Mouse (Mus musculus) frontal cortex, postnatal 14 days (tissue): ENCODE data around the gene Gsap.
"Not testable (repeated sequence)": the region's sequence is repeated elsewhere in the genome, so short reads cannot be mapped to it uniquely, and the experiment has no call there.

Experiments used
- DNase-seq, 2 experiments: peaks; one replicate each; pipeline ENCODE4 v3.0.0; 2022; ENCODE audit warnings: low spot score in 2 of 2

The Gsap gene

DNA sequence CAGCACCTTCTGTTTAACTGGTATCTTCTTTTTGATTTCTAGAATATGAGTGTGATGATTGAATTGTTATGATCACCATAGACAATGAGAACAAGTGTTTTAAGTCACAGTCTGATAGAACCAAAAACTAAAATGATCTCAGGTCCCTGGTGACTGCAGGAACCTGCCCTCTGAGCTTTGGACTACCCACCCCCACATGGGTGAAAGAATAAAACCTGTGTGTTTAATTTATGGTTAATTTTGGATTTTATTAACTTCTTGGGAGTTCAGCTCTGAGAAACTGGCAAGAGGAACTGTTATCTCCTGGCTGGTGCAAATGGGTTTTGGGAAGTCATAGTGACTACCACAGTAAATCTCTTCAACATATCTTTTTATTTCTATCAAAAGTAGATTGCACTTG lies 6.6 kb upstream of the Gsap start:
- DNase-seq: no peak

- not testable (repeated sequence) for DNase-seq
Observed at GRCm38 (mm10) chr5:21183046-21183445, 3.0 kb upstream of the Gsap start.

GRCm38 (mm10) chr5:21186821-21187220 lies 766 bp downstream of the Gsap start:
- no peak for DNase-seq

GRCm38 (mm10) chr5:21188435-21188834 lies 2.4 kb downstream of the Gsap start:
- no peak for DNase-seq

DNA sequence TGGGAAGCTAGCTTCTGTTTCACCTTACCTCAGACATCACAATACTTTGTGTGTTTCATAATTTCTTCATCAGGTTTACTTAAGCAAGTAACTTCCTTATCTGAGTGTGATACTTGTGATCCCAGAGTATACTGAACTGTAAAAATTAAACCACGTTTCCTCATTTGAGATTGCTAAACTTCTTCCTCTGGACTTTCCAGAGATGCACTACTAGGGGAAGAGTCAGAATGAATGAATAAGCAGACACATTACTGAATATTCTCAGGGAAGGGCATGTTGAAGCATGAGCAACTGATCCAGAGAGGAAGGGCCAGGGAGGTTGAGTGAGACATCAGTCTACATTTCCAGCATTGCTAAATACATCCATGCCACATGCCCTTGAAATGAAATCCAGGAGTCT lies 3.0 kb downstream of the Gsap start:
- DNase-seq: no peak

DNA sequence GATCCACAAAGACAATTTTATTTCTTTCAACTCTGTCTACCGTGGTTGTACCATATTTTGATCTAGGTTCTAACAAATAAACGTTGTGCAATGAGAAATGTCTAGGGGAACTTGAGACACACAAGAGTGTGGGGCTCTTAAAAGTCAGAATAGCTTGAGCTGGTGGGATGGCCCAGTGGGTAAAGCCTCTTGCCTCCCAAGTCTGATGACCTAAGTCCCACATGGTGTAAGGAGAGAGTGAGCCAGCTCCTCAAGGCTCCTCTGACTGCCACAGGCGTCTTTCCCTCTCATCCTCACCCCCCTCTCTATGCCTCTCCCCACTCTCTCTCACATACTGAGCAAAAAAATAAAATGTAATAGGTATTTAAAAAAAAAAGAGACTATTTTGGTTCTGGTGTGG lies 3.4 kb downstream of the Gsap start:
- DNase-seq: no peak

- no peak for DNase-seq
Observed at GRCm38 (mm10) chr5:21203504-21203903, 17.4 kb downstream of the Gsap start.

DNA sequence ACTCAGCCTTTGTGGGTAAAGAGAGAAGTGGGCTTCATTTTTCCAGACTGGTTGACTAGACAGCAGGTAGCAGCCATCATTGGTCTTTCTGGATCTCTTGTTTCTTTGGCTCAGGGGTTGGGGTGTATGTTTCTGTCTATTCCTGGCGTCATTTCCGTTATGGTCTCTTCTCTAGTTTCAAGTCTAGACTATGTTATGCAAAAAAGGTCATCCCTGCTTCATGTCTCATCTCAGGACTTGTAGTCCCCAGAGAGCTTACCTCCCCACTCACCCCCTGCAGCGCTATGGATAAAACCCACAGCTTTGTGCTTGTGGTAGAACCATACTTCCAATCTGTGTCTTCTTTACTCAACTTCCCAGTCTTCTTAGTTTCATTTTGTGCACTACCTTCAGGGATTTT lies 18.1 kb downstream of the Gsap start:
- no peak for DNase-seq

GRCm38 (mm10) chr5:21206014-21206413 lies 20.0 kb downstream of the Gsap start:
- no peak for DNase-seq

DNA sequence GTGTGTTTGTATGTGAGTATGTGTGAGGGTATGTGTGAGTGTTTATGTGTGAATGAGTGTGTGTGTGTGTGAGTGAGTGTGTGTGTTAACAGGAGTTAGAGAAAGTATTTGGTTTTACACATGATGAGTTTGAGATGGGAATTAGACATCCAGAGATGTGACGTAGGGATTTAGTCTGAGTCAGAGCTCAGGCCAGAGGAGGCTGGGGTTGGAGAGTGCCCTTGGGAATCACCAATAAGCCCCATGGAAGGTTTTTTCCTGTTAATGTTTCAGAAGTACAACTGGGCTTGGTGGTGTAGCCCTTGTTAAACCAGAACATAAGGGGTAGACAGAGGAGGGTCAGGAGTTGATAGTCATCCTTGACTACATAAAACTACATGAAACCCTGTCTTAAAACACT lies 25.4 kb downstream of the Gsap start:
- no peak for DNase-seq

GRCm38 (mm10) chr5:21212933-21213332 lies 26.9 kb downstream of the Gsap start:
- DNase-seq: no peak

- DNase-seq: no peak
Observed at GRCm38 (mm10) chr5:21213801-21214200, 27.7 kb downstream of the Gsap start.

GRCm38 (mm10) chr5:21217453-21218294 lies 31.6 kb downstream of the Gsap start:
- DNase-seq: no peak

- DNase-seq: no peak
Observed at GRCm38 (mm10) chr5:21232876-21233275, 46.8 kb downstream of the Gsap start.

GRCm38 (mm10) chr5:21244575-21244974 lies 58.5 kb downstream of the Gsap start:
- DNase-seq: no peak

DNA sequence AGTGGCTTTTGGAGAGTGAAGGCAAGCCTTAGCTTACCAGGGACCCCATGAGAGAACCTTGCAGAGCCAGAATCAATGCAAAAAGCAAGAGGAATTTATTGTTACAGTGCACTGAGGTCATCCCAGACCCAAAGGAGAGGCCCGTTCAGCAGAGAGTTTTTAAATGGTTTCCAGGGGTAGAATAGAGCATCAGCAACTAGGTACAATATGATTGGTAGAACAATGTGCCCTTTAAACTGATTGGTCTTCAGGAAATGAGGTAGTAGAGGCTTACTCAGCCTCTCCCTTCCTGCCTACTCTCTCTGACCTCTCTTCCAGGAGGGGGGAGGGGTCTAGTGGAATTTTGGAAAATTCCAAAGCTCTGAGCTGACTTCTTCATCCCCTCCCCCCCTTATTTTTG lies 59.2 kb downstream of the Gsap start:
- DNase-seq: no peak

DNA sequence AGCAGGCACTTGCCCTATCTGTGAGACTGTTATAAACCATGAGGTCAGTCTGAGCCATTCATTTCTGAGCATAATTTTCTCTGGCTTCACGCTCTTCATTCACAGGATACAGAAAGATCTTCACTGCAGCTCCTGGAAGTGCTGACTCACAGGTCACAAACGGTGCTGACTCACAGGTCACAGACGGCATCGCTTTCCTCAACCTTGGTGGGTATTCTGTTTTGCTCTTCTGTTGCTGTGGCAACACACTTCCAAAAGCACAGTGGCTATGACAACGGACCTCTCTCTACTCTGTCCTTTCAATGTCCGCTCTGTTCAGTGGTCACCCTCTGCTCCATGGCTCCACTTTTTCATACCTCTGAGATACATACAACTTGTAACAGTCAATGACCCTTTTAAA lies 60.7 kb downstream of the Gsap start:
- DNase-seq: no peak

DNA sequence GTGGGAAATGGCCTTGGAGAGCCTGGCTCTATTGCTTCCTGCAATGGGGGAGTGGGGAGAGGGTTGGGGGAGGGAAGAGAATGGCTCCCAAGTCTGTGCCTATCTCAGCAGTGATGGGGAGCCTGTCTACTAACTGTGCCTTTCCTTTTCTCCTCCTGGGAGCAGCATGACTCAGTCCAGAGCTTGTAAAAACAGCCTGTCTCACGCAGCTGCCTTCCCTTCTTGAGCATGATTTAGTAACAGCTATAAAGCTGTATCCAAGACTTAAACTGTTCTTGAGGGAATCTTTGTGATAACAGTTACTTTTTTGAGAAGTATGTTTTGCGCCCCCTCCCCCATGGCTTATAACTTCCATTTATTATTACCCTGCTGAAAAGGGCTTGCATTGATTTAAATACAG lies 61.9 kb downstream of the Gsap start:
- DNase-seq: peak in 1 of 2 experiments; percentile 21

DNA sequence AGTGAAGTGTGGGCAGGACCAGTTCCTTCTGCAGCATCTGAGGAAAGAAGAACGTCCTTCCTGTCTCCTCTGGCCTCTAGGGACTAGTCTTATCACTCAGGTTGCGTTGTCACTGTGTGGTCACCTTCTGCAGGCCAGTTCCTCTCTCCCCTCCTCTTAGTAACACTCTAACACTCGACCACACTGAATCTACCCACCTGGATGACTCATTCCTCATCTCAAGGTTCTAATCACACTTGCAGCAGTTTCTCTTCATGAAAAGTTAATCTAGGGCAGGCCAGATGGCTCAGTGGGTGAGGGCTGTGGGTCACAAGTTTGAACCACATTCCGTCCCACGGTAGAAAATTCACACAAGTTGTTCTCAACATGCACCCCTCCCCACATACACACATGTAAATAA lies 62.8 kb downstream of the Gsap start:
- no peak for DNase-seq

DNA sequence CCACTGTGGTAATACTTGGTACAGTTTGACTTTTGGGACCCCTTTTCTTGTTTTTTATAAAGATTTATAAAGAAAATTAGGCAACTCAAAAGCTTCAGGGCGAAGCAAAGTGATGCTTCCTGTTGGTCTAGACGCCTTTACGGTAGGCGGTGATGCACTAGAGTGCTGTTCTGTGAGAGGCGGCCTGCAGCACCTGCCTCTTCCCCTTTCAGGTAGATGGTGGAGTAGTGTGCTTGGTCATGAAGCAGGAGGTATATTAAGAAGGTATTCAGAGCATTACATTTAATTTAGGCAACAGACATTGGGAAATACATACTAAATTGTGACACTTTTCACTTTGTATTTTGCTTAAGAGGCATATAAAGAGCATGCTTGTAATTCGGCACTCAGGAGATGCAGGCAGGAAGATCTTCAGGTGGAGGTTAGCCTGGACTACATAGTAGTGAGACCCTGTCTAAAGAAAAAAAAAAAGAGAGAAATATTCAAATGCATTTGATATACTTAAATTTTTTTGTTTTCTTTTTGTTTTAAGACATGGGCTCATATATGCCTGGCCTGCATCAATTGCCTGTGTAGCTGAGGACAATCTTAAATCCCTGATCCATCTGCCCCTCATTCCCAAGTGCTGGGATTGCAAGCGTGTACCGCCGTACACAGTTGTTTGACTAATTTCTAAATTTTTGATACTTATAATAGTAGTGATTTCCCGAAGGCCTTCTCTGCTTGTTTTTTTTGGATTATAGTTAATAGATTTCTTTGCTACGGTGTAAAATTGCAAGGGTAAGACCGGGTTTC lies 68.9 kb downstream of the Gsap start:
- no peak for DNase-seq

- no peak for DNase-seq
Observed at GRCm38 (mm10) chr5:21255551-21256132, 69.6 kb downstream of the Gsap start.

- no peak for DNase-seq
Observed at GRCm38 (mm10) chr5:21257126-21257525, 71.1 kb downstream of the Gsap start.

DNA sequence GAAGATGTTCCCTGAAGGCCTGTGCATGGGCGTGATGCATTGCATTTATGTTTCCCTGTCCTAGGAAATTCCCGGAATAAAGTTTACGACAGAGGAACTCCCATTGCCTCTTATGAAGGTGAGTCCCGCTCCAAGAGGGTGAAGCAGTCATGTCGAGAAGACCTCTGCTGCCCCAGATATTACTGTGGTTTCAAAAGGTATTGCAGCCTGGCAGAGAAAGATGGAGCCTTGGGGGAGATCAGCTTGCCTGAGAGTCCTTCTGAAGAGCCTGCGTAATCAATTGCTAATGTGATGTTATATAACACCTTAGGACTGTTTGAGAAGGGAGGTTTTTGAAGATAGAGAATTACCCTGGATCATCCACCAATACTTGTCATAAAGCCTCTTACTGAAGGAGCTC lies 71.8 kb downstream of the Gsap start:
- DNase-seq: no peak
